Mouse (Mus musculus): ENCODE data around the gene Atp5g3.

DNA sequence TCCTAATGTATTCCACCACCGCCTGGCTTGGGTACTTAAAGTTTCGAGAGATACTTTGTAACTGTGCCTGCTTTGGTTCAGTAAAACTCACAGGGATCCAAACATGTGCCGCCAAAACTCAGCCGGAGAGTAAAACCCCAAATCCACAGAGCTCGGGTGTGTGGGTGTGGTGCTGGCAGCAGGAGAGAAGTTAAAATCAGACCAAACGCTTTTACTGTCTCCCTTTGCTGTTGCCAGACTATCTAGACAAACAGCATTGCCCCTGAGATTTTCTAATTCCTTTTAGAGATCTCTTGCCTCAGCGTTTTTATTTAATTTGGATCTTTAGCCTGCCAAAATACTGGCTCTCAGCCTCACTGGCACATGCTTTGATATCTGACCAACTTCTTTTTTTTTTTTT is 8.5 kb upstream of the Atp5g3 start:
- no peak for TF ChIP-seq CTCF (IDR thresholded peaks at IDR 0.05; ENCODE audit: borderline replicate concordance, insufficient read depth, low read length)
- TF ChIP-seq POLR2A (IDR thresholded peaks at IDR 0.05; ENCODE audit: low read depth, low read length) = no peak

Measured in embryonic fibroblast, embryonic 13.5 days (primary cell).